12 mouse cellular contexts compared by ENCODE assay signal in genomic region chr13:73499893-73500604, GRCm38 (mm10). TPM values are rescaled to one million over a fixed set of nuclear protein-coding genes. Genes with fewer than 3 reads are reported as not detected.
DNase-seq lines count a peak whose midpoint lies in the region; ATAC-seq lines count a peak whose summit lies in the region.
"Had no signal": no experiment of that assay in that cellular context is flagged by ENCODE, and none has a peak within 500 bp of the region (broad histone marks: within the 10 kb centered on the region; RNA-seq: fewer than 3 reads in every experiment).

No protein-coding gene starts in this region.

- peak overlapping the region; percentile 50 for H3K4me2 ChIP-seq in liver, embryonic 12.5 days
- H3K4me2 ChIP-seq: midbrain, embryonic 12.5 days had no signal

- no peaks in the 10 kb centered on the region for H3K9me3 ChIP-seq in liver, embryonic 12.5 days (replicated peaks)
- H3K9me3 ChIP-seq: midbrain, embryonic 12.5 days had no signal

- no peaks in the 10 kb centered on the region for H3K27me3 ChIP-seq in liver, embryonic 12.5 days (replicated peaks)
- H3K27me3 ChIP-seq: midbrain, embryonic 12.5 days had no signal

- peaks cover 100% of the 10 kb centered on the region for H3K36me3 ChIP-seq in liver, embryonic 12.5 days

- peak overlapping the region; percentile 4; the same call in 1 of the 2 replicates for H3K4me3 ChIP-seq in liver, embryonic 12.5 days
- H3K4me3 ChIP-seq: midbrain, embryonic 12.5 days had no signal

- H3K4me1 ChIP-seq in liver, embryonic 12.5 days = peaks cover 75% of the 10 kb centered on the region
- H3K4me1 ChIP-seq: midbrain, embryonic 12.5 days had no signal

- DNase-seq in frontal cortex, postnatal 36 days (ENCODE audit: low spot score in 2 of 2) = no peak
- DNase-seq in kidney, postnatal 36 days = peak; percentile 33 to 47
- DNase-seq in kidney, postnatal 14 days = no peak
- DNase-seq in spleen, postnatal 36 days (ENCODE audit: low spot score in 2 of 2) = peak; percentile 22 to 42
- DNase-seq in gastrocnemius, adult 18-20 months (ENCODE audit: low spot score) = no peak
- no peak for DNase-seq in gastrocnemius, adult 8-10 months (ENCODE audit: low spot score in 2 of 2)
- DNase-seq: cerebellum, postnatal 25 days had no signal

- ATAC-seq in frontal cortex, adult (ENCODE audit: low TSS enrichment) = peak; percentile 59
- peak; percentile 95 for ATAC-seq in liver, embryonic 12.5 days
- ATAC-seq: forebrain, embryonic 14.5 days; hindbrain, postnatal 0 days had no signal

- 22% methylated on average over 6 of the region's 6 CpGs for WGBS in liver, embryonic 12.5 days (ENCODE audit: insufficient replicate concordance)

- H3K9ac ChIP-seq in liver, embryonic 12.5 days = peak overlapping the region; percentile 60
- H3K9ac ChIP-seq: midbrain, embryonic 12.5 days had no signal

- peak overlapping the region; percentile 91 for H3K27ac ChIP-seq in liver, embryonic 12.5 days
- H3K27ac ChIP-seq: hindbrain, postnatal 0 days; midbrain, embryonic 12.5 days had no signal

RNA-seq across cellular contexts. Expression of gene Lpcat1, which starts 33.1 kb away (rescaled TPM):
- 108 and 113 TPM in 2 replicates for polyA plus RNA-seq in liver, embryonic 12.5 days (2016; fragmentation: Nextera tagmentation; extraction: Ambion mirVana)
- total RNA-seq in gastrocnemius, adult 18-20 months (2021) = 1 to 10 TPM; 2.3 to 2.4 TPM
- 1 to 10 TPM; 1.6 to 3.4 (median 2.6) TPM for total RNA-seq in gastrocnemius, adult 8-10 months (2022)

RNA-seq across cellular contexts. Expression of gene Slc6a3, which starts 36.5 kb away (rescaled TPM):
- 0.97 and 1.3 TPM in 2 replicates for polyA plus RNA-seq in liver, embryonic 12.5 days (2016; fragmentation: Nextera tagmentation; extraction: Ambion mirVana)
- total RNA-seq in gastrocnemius, adult 18-20 months (2021) = not detected
- total RNA-seq in gastrocnemius, adult 8-10 months (2022) = not detected

Comparison
In these comparisons a context has a peak if more than half of its experiments do, and no peak if none do; other contexts are left out.
1. DNase-seq: peak in kidney, postnatal 36 days (2 of 2) and spleen, postnatal 36 days (2 of 2); none in frontal cortex, postnatal 36 days (0 of 2), kidney, postnatal 14 days (single experiment), gastrocnemius, adult 18-20 months (single experiment) and gastrocnemius, adult 8-10 months (0 of 2).